Comparison of ENCODE assay signal across 20 mouse cellular contexts in the genomic region with DNA sequence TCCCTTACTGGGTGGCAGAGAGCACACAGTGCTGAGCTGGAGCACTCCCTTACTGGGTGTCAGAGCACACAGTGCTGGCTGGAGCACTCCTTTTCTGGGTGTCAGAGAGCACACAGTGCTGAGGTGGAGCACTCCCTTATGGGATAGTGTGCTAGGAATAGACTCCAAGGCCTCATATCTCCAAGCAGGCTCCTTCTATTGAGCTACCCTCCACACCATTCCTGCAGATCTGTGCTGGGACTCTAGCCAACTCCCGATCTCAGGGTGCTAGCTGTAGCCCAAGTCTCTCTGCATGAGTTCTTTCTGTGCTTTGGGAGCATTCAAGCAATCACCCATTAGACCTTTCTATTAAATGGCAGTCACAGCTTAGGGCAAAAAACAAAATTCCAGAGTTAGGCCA. TPM values are rescaled to one million over a fixed set of nuclear protein-coding genes. Genes with fewer than 3 reads are reported as not detected.
"Had no signal": no experiment of that assay in that cellular context is flagged by ENCODE, and none has a peak within 500 bp of the region (broad histone marks: within the 10 kb centered on the region; RNA-seq: fewer than 3 reads in every experiment).

No protein-coding gene starts in this region.

- H3K27ac ChIP-seq: limb, embryonic 12.5 days; limb, embryonic 15.5 days; liver, embryonic 14.5 days; macrophage had no signal

- H3K36me3 ChIP-seq: limb, embryonic 12.5 days; limb, embryonic 15.5 days had no signal

- DNase-seq: kidney, adult 18-20 months; kidney, adult 9 months; kidney, postnatal 14 days; left cerebral cortex, postnatal 4 days; liver, postnatal 0 days; lung, embryonic 14.5 days; midbrain, embryonic 14.5 days; right cerebral cortex, adult 18-20 months; right cerebral cortex, postnatal 14 days; right cerebral cortex, postnatal 4 days; thymus, postnatal 25 days had no signal

- H3K9ac ChIP-seq: limb, embryonic 12.5 days; limb, embryonic 15.5 days; liver, embryonic 14.5 days; liver, postnatal 0 days; lung, embryonic 14.5 days had no signal

- ATAC-seq: liver, postnatal 0 days; lung, postnatal 0 days had no signal

- H3K4me2 ChIP-seq: limb, embryonic 12.5 days; limb, embryonic 15.5 days; liver, embryonic 11.5 days; lung, embryonic 14.5 days had no signal

- H3K9me3 ChIP-seq: limb, embryonic 15.5 days had no signal

- H3K4me1 ChIP-seq: limb, embryonic 15.5 days had no signal

- H3K4me3 ChIP-seq: limb, embryonic 12.5 days; limb, embryonic 15.5 days; myocyte had no signal

- H3K27me3 ChIP-seq: limb, embryonic 12.5 days had no signal

RNA-seq across cellular contexts. Expression of a gene that starts 54.5 kb away (rescaled TPM):
- total RNA-seq: megakaryocyte, adult 5-6 weeks; monocyte, adult 5-6 weeks had no signal
- polyA plus RNA-seq: liver, postnatal 0 days; lung, embryonic 14.5 days; macrophage had no signal
